ENCODE assay signal across 8 mouse cellular contexts in genomic region chr13:73626410-73626744, GRCm38 (mm10). TPM values are rescaled to one million over a fixed set of nuclear protein-coding genes. Genes with fewer than 3 reads are reported as not detected.
A peak's percentile ranks its signal among the peaks of the same experiment; 100 is the strongest.
DNase-seq lines count a peak whose midpoint lies in the region; ATAC-seq and TF ChIP-seq lines count a peak whose summit lies in the region.

No protein-coding gene starts in this region.

- H3K4me1 ChIP-seq in erythroblast, embryonic 14.5 days (ENCODE audit: control insufficient read depth): peaks cover 10% of the 10 kb centered on the region
- peaks cover 14% of the 10 kb centered on the region for H3K4me1 ChIP-seq in thymus, adult 2 months (replicated peaks; ENCODE audit: control insufficient read depth, insufficient read depth, low read length)
- H3K4me1 ChIP-seq in liver, embryonic 14.5 days (replicated peaks; ENCODE audit: control insufficient read depth in 2 of 2, insufficient read depth in 2 of 2, low read length in 1 of 2): peaks cover 0 to 10% of the 10 kb centered on the region in 2 experiments; a peak in 2 of 4 replicates

- TF ChIP-seq POLR2A in thymus, adult 2 months (IDR thresholded peaks at IDR 0.05; ENCODE audit: control insufficient read depth, extremely low read depth, insufficient read depth, low read length, poor library complexity): no peak

- H3K36me3 ChIP-seq in erythroblast, embryonic 14.5 days (ENCODE audit: control insufficient read depth): peaks cover 10% of the 10 kb centered on the region
- no peaks in the 10 kb centered on the region for H3K36me3 ChIP-seq in thymus, adult 2 months (ENCODE audit: control insufficient read depth, insufficient read depth, low read length)
- no peaks in the 10 kb centered on the region for H3K36me3 ChIP-seq in liver, embryonic 14.5 days (replicated peaks; ENCODE audit: control insufficient read depth, insufficient read depth, low read depth)

- peaks cover 8% of the 10 kb centered on the region for H3K27me3 ChIP-seq in erythroblast, embryonic 14.5 days (ENCODE audit: control insufficient read depth)
- H3K27me3 ChIP-seq in thymus, adult 2 months (ENCODE audit: control insufficient read depth, insufficient read depth, low read length): no peaks in the 10 kb centered on the region
- no peaks in the 10 kb centered on the region for H3K27me3 ChIP-seq in liver, embryonic 14.5 days (ENCODE audit: control insufficient read depth, insufficient read depth, low read length)

- H3K4me2 ChIP-seq in liver, embryonic 14.5 days (ENCODE audit: low read depth): peak overlapping the region; percentile 66

- no peak overlapping the region for H3K9ac ChIP-seq in liver, embryonic 14.5 days (replicated peaks)

- WGBS in thymus, adult 2 months: 48% methylated on average over 6 of the region's 6 CpGs
- WGBS in liver, embryonic 14.5 days (ENCODE audit: insufficient replicate concordance): 39% methylated on average over 6 of the region's 6 CpGs

- H3K27ac ChIP-seq in thymus, adult 2 months (ENCODE audit: control insufficient read depth, insufficient read depth, low read length): no peak overlapping the region
- no peak overlapping the region for H3K27ac ChIP-seq in liver, embryonic 14.5 days

- TF ChIP-seq EP300 in liver, embryonic 14.5 days (IDR thresholded peaks at IDR 0.05; ENCODE audit: low read depth): no peak

- peak overlapping the region; percentile 54 for H3K4me3 ChIP-seq in erythroblast, embryonic 14.5 days (replicated peaks)
- H3K4me3 ChIP-seq in thymus, adult 2 months (ENCODE audit: control insufficient read depth, insufficient read depth, low read length): peak overlapping the region; percentile 62
- peak overlapping the region; percentile 36 to 51; a peak in 3 of 4 replicates for H3K4me3 ChIP-seq in liver, embryonic 14.5 days (ENCODE audit: insufficient read depth in 1 of 2, low read depth in 2 of 2, low read length in 2 of 2)

- no peaks in the 10 kb centered on the region for H3K9me3 ChIP-seq in erythroblast, embryonic 14.5 days (ENCODE audit: control insufficient read depth, low read length)
- H3K9me3 ChIP-seq in liver, embryonic 14.5 days (ENCODE audit: control insufficient read depth, low read length): no peaks in the 10 kb centered on the region

- TF ChIP-seq CTCF in thymus, adult 2 months (IDR thresholded peaks at IDR 0.05; ENCODE audit: borderline replicate concordance, control insufficient read depth, extremely low read depth, insufficient read depth, low read length, poor library complexity): no peak
- TF ChIP-seq CTCF in liver, embryonic 14.5 days (IDR thresholded peaks at IDR 0.05; ENCODE audit: low read depth): no peak

- DNase-seq in thymus, adult 2 months: no peak
- DNase-seq in thymus, postnatal 10 days (ENCODE audit: low spot score in 2 of 2): no peak
- no peak for DNase-seq in liver, embryonic 14.5 days (ENCODE audit: low read depth in 3 of 3, low spot score in 3 of 3)
- no peak for DNase-seq in adrenal gland, adult 2 months
- DNase-seq in urinary bladder, postnatal 14 days (ENCODE audit: low spot score): no peak
- no peak for DNase-seq in retina, embryonic 14.5 days (ENCODE audit: low spot score)

- ATAC-seq in erythroblast, adult 5-6 weeks (replicated peaks; ENCODE audit: low FRiP score, poor library complexity, severe bottlenecking): no peak
- ATAC-seq in liver, embryonic 14.5 days (ENCODE audit: insufficient read depth): no peak

RNA-seq across cellular contexts. Expression of gene Tert, which starts 0.3 kb away (rescaled TPM):
- 0.02 TPM in 1 of 2 replicates, not detected in the other for polyA plus RNA-seq in erythroblast, embryonic 14.5 days (2012)
- total RNA-seq in erythroblast, adult 5-6 weeks (2015; ENCODE audit: low replicate concordance): not detected in 2 replicates
- total RNA-seq in erythroblast, adult 5-6 weeks (2017; ENCODE audit: low replicate concordance): not detected in 2 replicates
- 16.2 and 17.2 TPM in 2 replicates for polyA plus RNA-seq in thymus, adult 2 months (2012; rRNA removed)
- polyA plus RNA-seq in liver, embryonic 14.5 days (2012; rRNA removed): 2.2 and 2.6 TPM in 2 replicates
- 0.47 and 0.62 TPM in 2 replicates for polyA plus RNA-seq in liver, embryonic 14.5 days (2014; fragmentation: Nextera tagmentation; extraction: Ambion mirVana)
- 1 to 10 TPM; 6.2 to 6.8 TPM for total RNA-seq in adrenal gland, adult 2 months (2021)
- polyA plus RNA-seq in adrenal gland, adult 2 months (2012; rRNA removed): 12.0 and 21.4 TPM in 2 replicates

RNA-seq across cellular contexts. Expression of gene Clptm1l, which starts 22.6 kb away (rescaled TPM):
- polyA plus RNA-seq in erythroblast, embryonic 14.5 days (2012): 3.7 TPM in 2 replicates
- total RNA-seq in erythroblast, adult 5-6 weeks (2015; ENCODE audit: low replicate concordance): 70.8 and 134 TPM in 2 replicates
- 17.3 and 20.3 TPM in 2 replicates for total RNA-seq in erythroblast, adult 5-6 weeks (2017; ENCODE audit: low replicate concordance)
- polyA plus RNA-seq in thymus, adult 2 months (2012; rRNA removed): 157 and 194 TPM in 2 replicates
- 53.1 and 57.7 TPM in 2 replicates for polyA plus RNA-seq in liver, embryonic 14.5 days (2012; rRNA removed)
- 58.9 and 67.7 TPM in 2 replicates for polyA plus RNA-seq in liver, embryonic 14.5 days (2014; fragmentation: Nextera tagmentation; extraction: Ambion mirVana)
- 100 to 1,000 TPM; 161 to 166 TPM for total RNA-seq in adrenal gland, adult 2 months (2021)
- polyA plus RNA-seq in adrenal gland, adult 2 months (2012; rRNA removed): 118 and 141 TPM in 2 replicates

RNA-seq across cellular contexts. Expression of gene Slc6a18, which starts 51.4 kb away (rescaled TPM):
- polyA plus RNA-seq in erythroblast, embryonic 14.5 days (2012): not detected in 2 replicates
- total RNA-seq in erythroblast, adult 5-6 weeks (2015; ENCODE audit: low replicate concordance): not detected in 2 replicates
- total RNA-seq in erythroblast, adult 5-6 weeks (2017; ENCODE audit: low replicate concordance): not detected in 2 replicates
- 0.15 and 0.26 TPM in 2 replicates for polyA plus RNA-seq in thymus, adult 2 months (2012; rRNA removed)
- polyA plus RNA-seq in liver, embryonic 14.5 days (2012; rRNA removed): not detected in 2 replicates
- not detected in 2 replicates for polyA plus RNA-seq in liver, embryonic 14.5 days (2014; fragmentation: Nextera tagmentation; extraction: Ambion mirVana)
- not detected for total RNA-seq in adrenal gland, adult 2 months (2021)
- polyA plus RNA-seq in adrenal gland, adult 2 months (2012; rRNA removed): not detected in 2 replicates

Comparison
In these comparisons a context has a peak if more than half of its experiments do, and no peak if none do; other contexts are left out.
1. RNA of gene Clptm1l, which starts 22.6 kb away (polyA plus RNA-seq): 157 to 194 TPM in thymus, adult 2 months, 118 to 141 TPM in adrenal gland, adult 2 months and 53.1 to 67.7 TPM in liver, embryonic 14.5 days; 3.7 TPM in erythroblast, embryonic 14.5 days; every median in the first group is over 10 times any median in the second.
2. Peak in every context shown above with its lines, with median percentiles within 50 percentile points of each other: H3K4me3 ChIP-seq.